Mouse (Mus musculus) kidney, postnatal 4 days (tissue): ENCODE data around the gene Lhx9.

Source experiments
- DNase-seq, 2 experiments: peaks; one replicate each; pipeline ENCODE4 v3.0.0; 2021; ENCODE audit warnings: mixed read lengths in 2 of 2

Gene Lhx9

DNA sequence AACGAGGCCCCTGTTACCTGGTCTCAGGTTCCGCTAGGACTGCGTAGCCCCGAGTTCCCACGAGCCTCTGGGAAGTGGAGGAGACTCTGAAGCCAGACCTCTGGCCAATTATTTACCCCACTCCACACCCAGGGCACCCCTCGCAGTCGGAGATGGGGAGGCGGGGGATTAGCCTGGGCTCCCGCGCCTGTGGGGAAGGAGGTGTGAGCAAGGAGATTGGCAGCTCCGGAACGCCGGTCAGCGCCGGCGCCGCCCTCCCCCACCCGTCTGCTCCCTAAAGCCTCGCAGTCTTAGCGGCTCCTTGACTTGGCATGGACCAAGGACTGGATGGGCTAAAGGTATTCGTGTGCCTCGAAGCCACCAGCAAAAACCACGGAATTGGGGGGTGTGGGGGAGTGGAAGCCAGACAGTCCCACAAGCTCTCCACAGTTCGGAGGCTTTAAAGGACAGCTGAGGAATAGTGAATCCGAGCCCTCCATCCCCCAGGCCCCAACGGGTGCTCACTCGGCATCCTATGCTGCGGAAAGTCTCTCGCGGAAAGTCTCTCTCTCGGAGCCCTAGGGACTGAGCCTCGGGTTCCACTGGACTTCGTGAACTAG is at the start of gene Lhx9:
Gene Lhx9 (minus strand): TSS at position 67 of the 599 bp plus-strand sequence.
- peak; percentile 52 to 65 for DNase-seq

DNA sequence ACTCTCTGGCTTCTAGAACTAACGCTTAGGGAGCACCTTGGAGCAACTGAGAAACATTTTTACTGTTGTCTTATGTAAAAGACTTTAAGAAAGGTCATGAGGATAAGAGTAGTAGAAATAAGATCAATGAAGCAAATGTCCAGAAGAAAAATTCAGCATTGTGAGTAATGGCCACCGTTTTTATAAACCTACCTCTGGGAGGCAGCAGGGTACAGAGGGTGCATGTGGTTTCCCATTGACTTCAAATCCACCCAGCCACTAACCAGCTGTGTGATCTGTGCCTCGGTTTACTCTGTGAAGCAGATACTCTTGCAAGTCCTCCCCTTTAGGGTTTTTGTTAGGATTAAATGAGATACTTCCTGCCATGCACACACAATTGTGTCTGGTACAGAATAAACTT is 47.7 kb upstream of the Lhx9 start:
- no peak for DNase-seq

DNA sequence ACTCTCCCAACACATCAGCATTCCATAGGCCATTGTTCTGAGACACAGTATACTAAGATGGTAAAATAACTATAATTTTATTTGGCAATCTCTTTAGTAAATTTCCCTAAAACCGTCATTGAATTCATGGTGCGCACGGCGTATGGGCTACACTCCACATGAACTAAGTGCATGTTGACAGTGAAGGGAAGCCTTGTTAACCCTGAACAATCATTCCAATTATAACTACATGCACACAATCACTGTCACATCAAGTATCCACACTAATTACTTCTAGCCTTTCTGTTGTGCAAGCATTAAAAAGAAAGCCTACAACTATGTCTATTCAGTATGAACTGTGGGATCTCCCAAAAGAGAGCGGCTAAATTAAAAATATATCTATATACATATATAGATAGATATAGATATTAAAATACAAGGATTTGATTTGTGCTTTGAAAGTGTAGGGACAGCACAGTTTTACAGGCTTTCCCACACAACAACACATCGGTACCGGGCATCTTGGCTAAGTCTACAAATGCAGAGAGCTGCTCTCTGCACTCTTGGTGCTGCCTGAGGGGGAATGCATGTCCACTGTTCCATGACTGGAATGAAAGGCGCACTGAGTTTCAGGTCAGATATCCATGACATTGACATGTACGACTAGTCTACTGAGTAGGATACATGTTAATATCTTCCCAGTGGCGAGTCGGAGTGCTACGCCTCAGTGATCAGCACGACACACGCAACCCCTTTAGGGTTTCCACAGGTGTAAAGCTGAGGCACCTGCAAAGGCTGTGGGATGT is 29.3 kb upstream of the Lhx9 start:
- DNase-seq = peak; percentile 4 to 23

DNA sequence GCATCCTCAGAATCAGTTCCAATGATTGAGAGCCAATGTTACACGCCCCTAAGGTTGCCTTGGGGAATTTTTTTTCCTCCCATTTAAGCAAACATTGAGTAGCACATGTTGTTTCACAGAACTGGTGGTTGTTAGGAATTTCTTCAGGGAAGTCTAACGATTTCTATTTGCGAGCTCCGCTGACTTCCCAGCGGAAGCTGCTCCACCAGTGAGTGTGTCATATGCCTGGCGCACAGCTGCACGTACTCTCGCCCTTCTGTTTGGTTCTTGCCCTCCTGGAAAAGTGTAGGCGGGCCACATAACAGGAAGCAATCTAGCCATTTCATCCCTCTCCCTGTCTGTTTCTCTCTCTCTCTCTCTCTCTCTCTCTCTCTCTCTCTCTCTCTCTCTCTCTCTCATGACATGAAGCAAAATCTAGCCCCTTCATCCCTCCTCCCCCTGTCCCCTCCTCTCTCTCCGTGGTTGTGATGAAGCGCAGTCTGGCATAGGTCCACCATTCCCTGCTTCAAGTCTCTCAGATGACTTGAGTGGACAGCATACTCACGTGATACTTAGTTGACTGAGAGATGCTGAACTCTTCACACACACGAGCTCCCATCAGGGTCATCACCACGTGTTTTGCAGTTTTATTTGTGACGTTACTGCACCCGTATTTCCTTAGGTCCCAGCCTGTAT is 28.1 kb upstream of the Lhx9 start:
- peak; percentile 10 to 39 for DNase-seq

DNA sequence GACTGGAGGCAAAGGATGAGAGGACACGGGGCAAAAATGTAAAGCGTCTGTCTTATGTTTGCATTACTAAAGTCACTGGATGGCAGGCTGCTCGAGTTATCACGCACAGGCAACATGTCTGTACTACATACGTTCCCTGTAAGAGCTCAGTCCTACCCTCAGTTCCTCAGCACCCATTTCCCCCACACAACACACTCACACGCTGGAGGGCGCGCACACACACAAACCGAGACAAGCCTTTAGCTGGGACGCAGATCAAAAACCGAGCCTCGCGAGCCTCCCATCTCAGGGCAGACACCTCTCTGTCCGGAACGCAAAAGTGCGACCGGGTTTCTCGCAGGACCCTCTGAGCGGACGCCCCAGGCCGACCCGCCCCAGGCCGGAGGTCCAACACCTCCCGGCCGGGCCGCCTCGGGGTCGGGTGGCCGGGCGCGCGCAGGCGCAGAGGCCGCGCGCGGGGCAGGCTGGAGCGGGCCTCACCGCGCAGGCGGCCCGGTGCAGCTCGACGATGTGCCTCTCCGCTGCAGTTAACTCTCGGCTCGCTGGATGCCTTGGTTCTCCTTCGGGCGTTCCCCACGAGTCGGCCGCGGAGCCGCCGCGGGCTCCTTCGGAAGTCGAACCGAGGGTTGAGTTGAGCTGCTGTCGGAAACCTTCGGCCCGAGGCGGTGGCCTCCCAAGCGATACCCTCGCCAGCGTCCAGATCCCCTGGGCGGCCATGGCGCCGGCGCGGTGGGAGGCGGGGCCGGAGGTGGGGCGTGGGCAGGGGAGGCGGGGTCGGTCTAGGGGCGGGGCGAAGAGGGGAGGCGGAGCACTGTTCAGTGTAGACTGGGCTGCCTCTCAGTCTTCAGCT is 7.9 kb upstream of the Lhx9 start, which contains the start of gene 2310009B15Rik:
Gene 2310009B15Rik (minus strand): TSS at position 752 of the 850 bp plus-strand sequence.
- DNase-seq = peak; percentile 92 to 95

DNA sequence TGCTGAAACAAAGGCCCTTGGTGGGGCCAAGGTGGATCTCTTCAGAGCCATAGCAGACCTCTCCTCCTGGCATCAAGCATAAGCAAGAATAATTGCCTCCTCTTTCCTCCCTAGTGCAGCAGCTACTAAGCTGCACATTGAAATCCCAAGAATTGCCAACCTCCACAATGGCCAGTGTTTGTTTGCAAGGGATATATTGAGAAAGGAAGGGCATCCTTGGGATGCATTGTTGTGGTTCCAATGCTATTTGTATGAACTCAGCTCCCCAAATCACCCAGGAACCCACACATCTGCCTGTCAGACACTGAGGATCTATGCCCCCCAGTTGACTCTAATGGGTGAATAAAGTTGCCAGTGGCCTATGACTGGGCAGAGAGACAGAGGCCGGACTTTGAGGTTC is 2.4 kb upstream of the Lhx9 start:
- DNase-seq = no peak

DNA sequence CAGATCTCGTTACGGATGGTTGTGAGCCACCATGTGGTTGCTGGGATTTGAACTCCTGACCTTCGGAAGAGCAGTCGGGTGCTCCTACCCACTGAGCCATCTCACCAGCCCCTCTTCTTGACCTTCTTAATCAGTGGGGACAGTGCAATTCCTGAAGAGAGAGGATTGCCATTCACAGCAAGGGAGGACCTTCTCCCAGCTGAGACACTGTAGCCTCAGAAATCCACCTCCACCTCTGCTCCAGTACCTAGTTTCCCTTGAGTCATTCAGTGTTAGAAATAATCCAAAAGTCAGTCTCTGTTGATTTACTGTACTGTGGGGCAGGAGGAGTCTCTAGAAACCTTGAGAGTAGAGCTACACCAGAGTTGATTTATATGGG is 1.8 kb upstream of the Lhx9 start:
- no peak for DNase-seq

DNA sequence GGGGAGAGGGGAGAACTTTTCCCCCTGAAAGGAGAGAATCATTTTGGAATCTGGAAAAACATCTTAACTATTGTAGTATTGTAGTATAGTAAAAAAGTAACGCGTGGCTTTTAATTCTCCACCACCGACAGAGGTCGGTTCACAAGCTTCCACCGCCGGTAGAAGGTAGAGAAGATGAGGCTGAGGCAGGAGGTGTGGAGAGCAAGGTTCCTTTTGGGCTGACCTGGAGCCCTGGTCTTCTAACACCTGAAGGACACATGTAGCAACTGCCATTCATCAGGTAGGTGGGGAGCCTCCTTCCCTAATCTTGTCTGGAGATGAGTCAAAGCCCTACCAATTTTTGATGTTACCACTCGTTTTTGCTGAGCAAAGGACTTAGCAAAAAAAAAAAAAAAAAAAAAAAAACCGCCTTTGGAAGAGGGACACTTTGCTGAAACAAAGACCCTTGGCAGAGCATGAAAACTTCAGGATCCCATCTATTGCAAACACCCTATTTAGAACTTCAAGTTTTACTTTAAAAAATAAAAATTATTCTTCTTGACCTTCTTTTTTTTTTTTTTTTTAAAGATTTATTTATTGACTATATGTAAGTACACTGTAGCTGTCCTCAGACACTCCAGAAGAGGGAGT is 1.3 kb upstream of the Lhx9 start:
- no peak for DNase-seq

DNA sequence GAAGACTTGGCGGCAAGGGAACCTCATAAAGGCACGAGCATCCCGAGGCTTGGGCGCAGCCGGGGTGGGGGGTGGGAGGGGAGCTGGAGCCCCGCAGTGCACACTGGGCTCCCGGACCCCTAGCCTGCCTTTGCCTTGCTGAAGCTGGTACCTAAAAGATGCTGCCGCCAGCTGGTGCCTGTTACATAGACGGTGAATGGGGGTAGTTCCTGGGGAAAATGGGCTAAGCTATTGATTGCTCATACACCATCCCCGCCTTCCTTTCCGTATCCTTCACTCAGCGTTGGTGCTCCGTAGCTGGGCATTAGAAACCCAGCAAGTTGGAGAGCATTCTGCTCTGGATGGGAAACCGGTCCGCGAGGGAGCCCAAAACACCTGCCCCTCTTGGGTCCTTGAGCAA is 351 bp downstream of the Lhx9 start:
- DNase-seq = no peak

DNA sequence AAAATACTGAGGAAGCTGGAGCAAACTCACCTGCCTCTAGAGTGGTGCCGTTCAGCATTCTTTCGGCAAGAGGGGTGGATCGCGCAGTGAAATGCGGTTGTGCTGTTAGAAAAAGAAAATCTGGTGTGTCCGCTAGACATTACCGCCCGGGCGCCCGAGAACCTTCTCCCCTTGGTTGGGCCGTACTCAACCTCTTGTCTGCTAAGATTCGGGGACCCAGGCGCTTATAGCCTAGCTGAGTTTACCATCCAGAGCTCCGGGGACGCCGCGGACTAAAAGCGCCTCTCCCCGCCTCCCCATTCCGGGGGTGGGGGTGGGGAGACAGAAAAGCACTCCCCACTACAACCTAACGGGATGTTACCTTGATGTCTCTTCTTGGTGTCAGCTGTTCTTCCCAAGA is 1.2 kb downstream of the Lhx9 start:
- DNase-seq = peak in 1 of 2 experiments; percentile 13

DNA sequence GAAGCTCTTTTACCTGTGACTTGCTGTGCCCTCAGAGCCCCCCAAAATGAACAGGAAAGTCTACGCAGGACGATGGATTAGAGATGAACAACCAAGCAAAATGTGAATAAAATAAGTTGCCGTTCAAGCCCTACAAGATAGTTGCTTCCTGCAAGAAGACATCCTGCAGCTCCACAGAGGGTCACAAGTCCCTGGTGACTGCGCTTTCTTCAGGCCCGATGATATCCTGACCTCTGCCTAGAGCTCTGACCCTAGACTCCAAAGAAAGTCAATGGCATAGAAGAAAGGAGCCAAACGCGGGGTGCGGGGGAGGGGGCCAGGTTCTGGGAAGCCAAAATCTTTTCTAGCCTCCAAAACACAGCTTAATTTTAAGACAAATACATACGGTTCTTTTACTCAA is 1.8 kb downstream of the Lhx9 start:
- DNase-seq = no peak

DNA sequence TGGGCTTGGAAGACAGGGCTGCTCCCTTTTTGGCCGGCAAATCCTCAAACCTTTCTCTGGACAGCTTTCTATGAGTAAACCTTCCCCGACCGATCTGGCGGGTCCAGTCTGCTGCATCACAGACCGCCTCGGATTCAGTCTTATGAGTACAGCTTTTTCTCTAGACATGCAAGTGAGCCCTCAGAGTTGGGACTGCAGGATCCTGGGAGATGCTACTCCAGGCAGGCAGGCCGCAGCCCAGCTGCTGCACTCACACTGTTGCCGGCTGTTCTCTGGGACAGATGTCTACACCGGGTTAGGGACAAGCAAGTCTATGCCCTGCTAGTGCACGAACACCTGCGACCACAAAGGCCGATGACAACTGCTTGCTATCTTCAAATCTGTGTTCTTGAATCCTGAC is 2.2 kb downstream of the Lhx9 start:
- DNase-seq = no peak

DNA sequence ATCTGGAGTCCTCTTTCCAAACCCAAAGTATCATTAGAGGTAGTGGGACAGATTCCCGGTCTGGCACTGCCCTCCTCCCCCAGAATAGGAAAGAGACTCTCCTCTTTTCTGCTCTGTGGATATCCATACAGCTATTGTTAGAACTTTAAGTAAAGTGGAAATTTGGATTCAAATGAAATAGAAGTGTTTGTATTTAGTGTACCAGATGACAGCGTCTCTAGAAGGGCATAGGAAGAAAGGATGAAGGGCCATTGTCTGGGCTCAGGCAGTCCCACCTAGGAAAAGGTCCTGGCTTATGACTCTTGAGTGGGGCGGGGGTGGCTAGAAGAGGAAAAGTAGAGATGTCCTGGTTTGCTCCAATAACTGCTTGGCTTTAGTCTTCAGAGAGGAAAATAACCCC is 2.9 kb downstream of the Lhx9 start:
- no peak for DNase-seq

DNA sequence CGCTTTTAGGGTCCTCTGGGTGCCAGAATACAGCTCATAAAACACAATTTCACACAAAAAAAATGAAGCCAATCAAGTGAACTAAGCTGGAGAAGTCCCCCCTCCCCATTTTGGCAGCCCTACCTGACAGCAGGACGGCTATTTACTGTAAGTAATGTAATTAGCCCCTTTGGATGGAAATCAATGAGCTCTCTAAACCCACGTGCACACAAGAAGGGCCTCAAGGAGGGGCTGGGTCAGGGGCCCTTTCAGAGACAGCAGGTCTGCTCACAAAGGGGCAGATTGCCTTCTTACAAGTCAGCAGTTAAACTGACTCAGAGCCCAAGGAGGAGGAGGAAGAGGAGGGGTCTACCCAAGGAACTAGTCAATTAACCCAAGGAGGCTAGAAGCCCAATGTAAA is 4.2 kb downstream of the Lhx9 start:
- no peak for DNase-seq

DNA sequence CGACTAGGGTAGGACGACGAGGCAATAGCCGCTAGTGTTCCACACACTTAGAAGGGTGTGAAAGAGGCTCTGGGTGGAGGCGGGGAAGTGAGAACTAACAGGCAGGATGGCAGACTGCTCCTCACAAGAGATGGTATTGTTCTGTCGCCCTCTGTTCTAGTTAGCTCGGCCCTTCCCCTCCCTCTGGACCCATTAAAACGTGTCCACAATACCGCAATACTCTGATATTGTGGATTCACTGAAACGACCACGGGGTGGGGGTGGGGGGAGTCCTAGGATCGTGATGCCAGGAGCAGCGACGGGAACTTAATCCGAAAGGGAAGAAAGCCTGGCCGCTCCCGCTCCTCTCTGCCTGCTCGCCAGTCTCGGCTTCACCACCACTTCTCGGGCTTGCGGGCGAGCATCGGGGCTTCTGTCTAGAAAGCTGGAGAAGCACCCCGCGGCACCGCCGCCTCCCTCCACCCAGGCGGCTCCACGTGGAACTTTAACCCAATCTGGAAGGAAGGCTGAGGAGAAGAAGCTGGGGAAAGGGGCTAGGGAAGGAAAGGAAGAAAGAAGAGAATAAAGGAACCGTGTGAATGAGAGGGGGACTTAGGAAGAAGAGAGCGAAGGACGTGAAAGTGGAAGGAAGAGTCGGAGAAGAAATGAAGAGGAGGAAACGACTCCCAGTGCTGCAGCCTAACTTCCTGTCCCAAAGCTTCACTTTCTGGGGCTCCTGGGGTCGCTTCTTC is 4.9 kb downstream of the Lhx9 start:
- peak; percentile 34 to 56 for DNase-seq

DNA sequence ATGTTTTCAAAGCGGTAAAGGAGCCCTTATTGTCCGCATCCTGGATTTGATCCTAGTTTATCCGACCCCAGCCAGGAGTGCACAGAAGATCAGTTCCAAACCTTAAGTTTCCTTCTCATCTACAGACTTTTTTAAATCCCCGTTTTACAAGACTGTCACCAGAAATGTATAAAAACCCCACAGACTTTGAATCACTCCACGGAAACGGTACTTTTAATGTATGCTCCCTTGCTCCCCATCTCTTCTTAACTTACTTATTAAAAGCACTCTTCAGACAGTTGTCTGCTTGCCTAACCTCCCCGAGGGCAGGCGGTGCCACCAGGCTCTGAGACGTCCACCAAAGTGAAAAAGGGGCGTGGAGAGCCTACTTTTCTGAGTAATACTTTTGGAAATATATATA is 5.6 kb downstream of the Lhx9 start:
- no peak for DNase-seq

DNA sequence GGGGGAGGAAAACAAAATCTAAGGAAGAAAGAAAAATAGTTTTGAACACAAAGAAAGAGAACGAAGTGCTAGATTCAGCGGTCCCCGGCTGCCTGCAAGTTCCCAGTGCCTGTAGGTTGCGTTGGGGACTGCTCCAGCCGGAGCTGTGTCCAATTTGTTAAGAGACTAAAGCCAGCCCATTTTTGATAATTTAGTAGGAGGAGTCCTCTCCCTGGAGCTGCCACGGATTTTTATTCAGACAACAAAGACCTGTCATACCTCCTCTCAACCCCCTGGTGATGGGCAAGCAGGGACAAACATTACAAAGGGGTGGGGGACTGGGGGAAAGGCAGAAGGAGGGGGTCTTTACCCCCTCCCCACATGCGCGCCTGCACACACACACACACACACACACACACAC is 6.1 kb downstream of the Lhx9 start:
- peak; percentile 35 to 61 for DNase-seq

DNA sequence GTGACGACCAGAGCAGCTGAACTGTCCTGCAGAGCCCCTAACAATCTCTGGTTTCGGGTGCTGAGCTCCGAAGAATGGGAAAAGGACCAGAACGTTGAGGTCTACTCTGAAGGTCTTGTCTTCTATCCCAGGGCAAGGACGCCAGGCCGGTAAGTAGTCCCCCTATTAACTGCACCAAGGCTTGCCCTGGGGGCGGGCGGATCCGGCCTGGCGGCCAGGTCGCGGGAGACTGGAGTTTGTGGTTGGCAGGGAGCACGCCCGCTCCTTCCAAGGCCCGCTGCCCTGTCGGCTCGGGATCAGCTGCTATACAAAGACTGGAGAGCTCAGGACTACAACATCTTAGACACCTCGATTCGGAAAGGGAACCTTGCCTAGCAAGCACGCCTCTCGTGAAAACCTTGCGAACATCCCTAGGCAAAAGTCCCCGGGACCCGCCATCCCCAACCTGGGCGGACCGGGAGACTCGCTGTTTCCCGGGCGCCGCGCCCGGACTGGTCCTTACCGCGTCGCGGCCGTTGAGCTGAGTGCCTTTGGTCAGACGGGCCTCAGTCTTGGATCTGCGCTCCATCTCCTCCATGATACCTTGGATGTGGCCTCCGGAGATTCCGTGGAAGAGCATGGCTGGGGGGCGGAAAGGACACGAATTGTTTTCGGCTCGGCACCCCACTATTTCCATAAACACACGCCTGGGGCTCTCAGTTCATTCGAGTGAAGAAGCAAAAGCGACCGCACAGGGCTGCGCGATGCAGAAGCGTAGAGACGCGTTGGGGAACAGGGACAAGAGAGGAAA is 6.9 kb downstream of the Lhx9 start:
- DNase-seq = peak; percentile 60 to 71

DNA sequence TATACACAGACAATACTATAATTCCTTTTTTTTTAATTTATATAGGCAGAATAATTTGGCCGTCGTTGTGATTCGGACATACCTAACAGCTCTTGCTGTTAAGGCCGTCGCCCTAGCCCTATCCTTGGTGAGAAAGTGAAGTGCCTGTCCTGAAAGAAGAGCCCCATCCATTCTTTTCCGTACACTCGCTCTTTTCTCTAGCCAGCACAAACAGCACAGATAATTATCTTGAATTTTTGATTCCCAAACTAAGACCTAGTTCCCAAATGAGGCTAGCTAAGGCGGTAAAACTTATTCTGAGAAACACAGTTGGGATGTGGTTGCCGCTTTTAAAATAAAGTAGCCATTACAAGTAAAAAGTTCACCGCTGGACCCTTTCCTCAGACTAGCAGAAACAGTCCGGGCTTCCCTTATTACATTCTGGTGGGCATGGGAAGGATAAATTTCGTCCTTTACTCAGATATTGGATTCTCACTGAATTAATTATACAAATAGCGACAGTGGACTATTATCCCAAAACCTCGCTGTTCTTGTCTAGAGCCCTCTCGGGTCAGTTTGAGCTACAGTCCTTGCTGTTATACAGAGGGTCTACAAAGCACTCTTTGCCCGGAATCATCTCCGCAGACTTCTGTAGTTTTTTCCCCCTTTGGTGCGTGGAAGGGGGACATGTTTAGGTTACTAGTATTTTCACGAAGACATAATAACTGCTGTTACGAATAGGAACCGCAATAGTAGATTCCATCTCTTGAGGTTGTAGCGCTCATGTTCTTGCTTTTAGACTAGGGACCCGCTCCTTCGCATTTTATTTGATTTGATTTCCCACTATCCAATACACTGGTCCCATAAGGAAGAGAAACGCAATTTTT is 7.7 kb downstream of the Lhx9 start:
- DNase-seq = peak in 1 of 2 experiments; percentile 25
